Mouse (Mus musculus) embryonic facial prominence, embryonic 14.5 days (tissue): ENCODE results near the gene Slc24a3. TPM values are rescaled to one million over a fixed set of nuclear protein-coding genes. Genes with fewer than 3 reads are reported as not detected.

ENCODE experiments used
- ATAC-seq: fragments of 200-750 bp; cut with Nextera tagmentation; 2 replicates; pipeline ENCODE4 v1.8.0; 2017; ENCODE audit warnings: low read depth, moderate number of reproducible peaks, moderate TSS enrichment
- DNase-seq: peaks from one replicate; pipeline ENCODE4 v3.0.0-alpha.2; 2015; ENCODE audit warnings: low spot score
- H3K27ac ChIP-seq: fragments of 300-500 bp; sonication (generic); replicated peaks from 2 replicates; pipeline ENCODE4 v1.5.1; 2014; ENCODE audit warnings: low read depth, mild to moderate bottlenecking, low read length, moderate library complexity
- H3K27me3 ChIP-seq: fragments of 300-500 bp; sonication (generic); replicated peaks from 2 replicates; pipeline ENCODE4 v1.6.1; 2014; ENCODE audit warnings: low read length; ENCODE audit not compliant: control insufficient read depth, insufficient read depth
- H3K36me3 ChIP-seq: fragments of 300-500 bp; sonication (generic); 2 replicates; pipeline ENCODE4 v1.6.1; 2014; ENCODE audit warnings: low read length, mixed read lengths; ENCODE audit not compliant: control insufficient read depth, insufficient read depth
- H3K4me1 ChIP-seq: fragments of 300-500 bp; sonication (generic); 2 replicates; pipeline ENCODE4 v1.6.1; 2014; ENCODE audit warnings: antibody characterized with exemption, low read length; ENCODE audit not compliant: control insufficient read depth, insufficient read depth
- H3K4me2 ChIP-seq: fragments of 300-500 bp; sonication (generic); 2 replicates; pipeline ENCODE4 v1.6.1; 2014; ENCODE audit warnings: low read depth, mild to moderate bottlenecking, low read length, moderate library complexity, mixed read lengths
- H3K4me3 ChIP-seq: fragments of 300-500 bp; sonication (generic); 2 replicates; pipeline ENCODE4 v1.5.1; 2014; ENCODE audit warnings: low read depth, mild to moderate bottlenecking, low read length
- H3K9ac ChIP-seq: fragments of 300-500 bp; sonication (generic); 2 replicates; pipeline ENCODE4 v1.6.1; 2014; ENCODE audit warnings: low read depth, mild to moderate bottlenecking, low read length, moderate library complexity, mixed read lengths
- H3K9me3 ChIP-seq: fragments of 300-500 bp; sonication (generic); 2 replicates; pipeline ENCODE4 v1.6.1; 2016; ENCODE audit warnings: low read length; ENCODE audit not compliant: control insufficient read depth
- WGBS: fragments of 180-500 bp; shearing (Covaris S2); extraction: QIAGEN DNeasy Blood & Tissue Kit; methylation state at CpG from one replicate; pipeline ENCODE4 v1.1.7; 2014; 5-methylcytosine and 5-hydroxymethylcytosine counted together
- polyA plus RNA-seq: library from polyadenylated mRNA; unstranded; fragments of >200 nt; fragmentation: Nextera tagmentation; extraction: Ambion mirVana; gene quantifications from 2 replicates; pipeline ENCODE4 v1.2.1, GENCODE M21; 2014

The Slc24a3 gene
- polyA plus RNA-seq, 1 experiment from 2014 or later, result 6.4 TPM

- H3K4me1 ChIP-seq, result no peaks in the 10 kb centered on the region
- DNase-seq (no peak), ATAC-seq (no peak)
- no peaks in the 10 kb centered on the region for H3K36me3 ChIP-seq
- no peak overlapping the region for H3K4me2 ChIP-seq
- 83% methylated on average over 4 of the region's 4 CpGs for WGBS
- no peak overlapping the region for H3K4me3 ChIP-seq
- no peaks in the 10 kb centered on the region for H3K27me3 ChIP-seq
- no peaks in the 10 kb centered on the region for H3K9me3 ChIP-seq
- no peak overlapping the region for H3K27ac ChIP-seq
- H3K9ac ChIP-seq, result no peak overlapping the region
These were observed 78.8 kb downstream of the Slc24a3 start for GRCm38 (mm10) chr2:145246384-145246783.

GRCm38 (mm10) chr2:145248185-145248584 is 80.6 kb downstream of the Slc24a3 start:
- Histone ChIP-seq H3K4me3 (no peak overlapping the region), H3K4me1 (no peaks in the 10 kb centered on the region), H3K9ac (no peak overlapping the region), H3K36me3 (no peaks in the 10 kb centered on the region), H3K27ac (no peak overlapping the region), H3K27me3 (no peaks in the 10 kb centered on the region), H3K4me2 (no peak overlapping the region), H3K9me3 (no peaks in the 10 kb centered on the region)
- DNase-seq (no peak), ATAC-seq (no peak)
- 81% methylated on average over 3 of the region's 3 CpGs for WGBS

DNA sequence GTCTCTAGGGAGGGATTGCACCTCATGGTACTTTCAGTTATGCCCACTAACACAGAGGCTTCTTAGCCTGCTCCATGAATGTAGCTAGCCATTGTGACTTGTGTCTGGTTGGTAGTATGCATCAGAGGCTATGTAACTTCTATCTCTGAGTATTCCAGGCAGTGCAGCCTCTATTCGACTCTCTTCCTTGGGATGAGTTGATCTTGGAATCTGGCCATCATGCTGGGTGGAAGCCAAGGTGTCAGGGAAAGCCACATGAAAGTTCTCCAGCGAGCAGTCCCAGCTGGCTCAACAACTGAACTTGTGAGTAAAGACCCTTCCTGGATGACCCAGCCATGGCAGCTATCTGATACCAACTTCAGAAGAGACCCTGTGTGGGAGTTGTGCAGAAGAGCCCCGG is 89.8 kb downstream of the Slc24a3 start:
- Histone ChIP-seq H3K4me3 (no peak overlapping the region), H3K4me1 (no peaks in the 10 kb centered on the region), H3K9me3 (no peaks in the 10 kb centered on the region), H3K27ac (no peak overlapping the region), H3K4me2 (no peak overlapping the region), H3K36me3 (no peaks in the 10 kb centered on the region), H3K9ac (no peak overlapping the region), H3K27me3 (no peaks in the 10 kb centered on the region)
- DNase-seq (peak; percentile 50), ATAC-seq (no peak)
- WGBS, result 45% methylated on average over 3 of the region's 3 CpGs

DNA sequence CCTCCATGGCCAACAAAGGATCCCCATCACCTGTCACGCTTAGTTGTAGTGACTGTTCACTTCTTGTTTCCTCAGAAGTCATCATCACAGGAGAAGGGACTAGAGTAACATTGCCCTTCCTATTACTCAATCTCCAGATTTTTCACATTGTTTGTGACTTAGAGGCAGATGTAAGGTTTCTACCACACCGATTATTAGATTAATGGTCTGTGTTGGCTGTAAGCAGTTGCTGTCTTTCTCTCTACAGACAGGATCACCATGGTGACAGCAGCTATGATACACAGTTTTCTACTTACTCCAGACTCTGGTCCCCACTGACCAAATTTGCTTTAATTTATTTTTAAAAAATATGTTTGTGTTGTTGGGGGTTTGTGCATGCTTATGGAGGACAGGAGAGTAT is 90.3 kb downstream of the Slc24a3 start:
- no peak overlapping the region for H3K4me3 ChIP-seq
- H3K27me3 ChIP-seq, result no peaks in the 10 kb centered on the region
- no peaks in the 10 kb centered on the region for H3K36me3 ChIP-seq
- no peak overlapping the region for H3K4me2 ChIP-seq
- no peak for DNase-seq
- no peaks in the 10 kb centered on the region for H3K4me1 ChIP-seq
- no peak for ATAC-seq
- H3K27ac ChIP-seq, result no peak overlapping the region
- H3K9me3 ChIP-seq, result no peaks in the 10 kb centered on the region
- WGBS, result 95% methylated on average over 2 of the region's 2 CpGs
- no peak overlapping the region for H3K9ac ChIP-seq

GRCm38 (mm10) chr2:145260574-145260973 is 93.0 kb downstream of the Slc24a3 start:
- WGBS, result 88% methylated on average over 1 of the region's 1 CpGs
- no peak overlapping the region for H3K4me2 ChIP-seq
- no peak for ATAC-seq
- H3K4me1 ChIP-seq, result no peaks in the 10 kb centered on the region
- no peaks in the 10 kb centered on the region for H3K9me3 ChIP-seq
- H3K4me3 ChIP-seq, result no peak overlapping the region
- no peaks in the 10 kb centered on the region for H3K27me3 ChIP-seq
- no peak overlapping the region for H3K27ac ChIP-seq
- no peak for DNase-seq
- no peak overlapping the region for H3K9ac ChIP-seq
- H3K36me3 ChIP-seq, result no peaks in the 10 kb centered on the region

- ATAC-seq (no peak), DNase-seq (no peak)
- Histone ChIP-seq H3K4me3 (no peak overlapping the region), H3K27ac (no peak overlapping the region), H3K27me3 (no peaks in the 10 kb centered on the region), H3K36me3 (no peaks in the 10 kb centered on the region), H3K9me3 (no peaks in the 10 kb centered on the region), H3K4me1 (no peaks in the 10 kb centered on the region), H3K9ac (no peak overlapping the region), H3K4me2 (no peak overlapping the region)
- WGBS, result 92% methylated on average over 1 of the region's 1 CpGs
These were observed 94.6 kb downstream of the Slc24a3 start for GRCm38 (mm10) chr2:145262153-145262552.

- H3K27me3 ChIP-seq, result no peaks in the 10 kb centered on the region
- ATAC-seq, result no peak
- no peaks in the 10 kb centered on the region for H3K36me3 ChIP-seq
- no peak overlapping the region for H3K4me2 ChIP-seq
- 54% methylated on average over 1 of the region's 1 CpGs for WGBS
- no peaks in the 10 kb centered on the region for H3K4me1 ChIP-seq
- no peaks in the 10 kb centered on the region for H3K9me3 ChIP-seq
- DNase-seq, result no peak
- no peak overlapping the region for H3K4me3 ChIP-seq
- H3K9ac ChIP-seq, result no peak overlapping the region
- no peak overlapping the region for H3K27ac ChIP-seq
These were observed 99.2 kb downstream of the Slc24a3 start for GRCm38 (mm10) chr2:145266723-145267122.

DNA sequence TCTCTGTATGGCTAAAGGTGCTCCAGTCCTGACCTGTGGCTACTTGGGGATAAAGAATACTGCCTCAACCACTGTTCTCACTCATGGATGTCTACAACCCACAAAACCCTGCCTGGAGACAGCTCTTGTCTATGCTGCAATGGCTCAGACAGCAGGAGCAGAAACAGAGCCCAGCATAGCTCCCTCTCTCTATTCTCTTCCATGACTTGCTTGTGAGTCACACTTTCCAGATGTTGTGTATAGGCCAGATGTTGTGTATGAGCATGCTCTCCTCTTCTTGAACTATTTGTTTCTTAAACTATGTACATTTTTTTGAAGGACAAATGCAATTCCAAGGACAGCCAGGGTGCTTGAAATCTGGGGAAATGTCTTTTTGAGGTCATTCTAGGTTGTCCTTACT is 101.4 kb downstream of the Slc24a3 start:
- ATAC-seq, result no peak
- Histone ChIP-seq H3K4me1 (no peaks in the 10 kb centered on the region), H3K9me3 (no peaks in the 10 kb centered on the region), H3K9ac (no peak overlapping the region), H3K4me2 (no peak overlapping the region), H3K36me3 (no peaks in the 10 kb centered on the region), H3K27ac (no peak overlapping the region), H3K27me3 (no peaks in the 10 kb centered on the region), H3K4me3 (no peak overlapping the region)
- DNase-seq, result no peak

GRCm38 (mm10) chr2:145269410-145269809 is 101.9 kb downstream of the Slc24a3 start:
- Histone ChIP-seq H3K4me3 (no peak overlapping the region), H3K27ac (no peak overlapping the region), H3K9me3 (no peaks in the 10 kb centered on the region), H3K27me3 (no peaks in the 10 kb centered on the region), H3K9ac (no peak overlapping the region), H3K4me1 (no peaks in the 10 kb centered on the region), H3K4me2 (no peak overlapping the region), H3K36me3 (no peaks in the 10 kb centered on the region)
- WGBS, result 79% methylated on average over 4 of the region's 4 CpGs
- ATAC-seq (no peak), DNase-seq (no peak)
